Mouse (Mus musculus): Measurements from ENCODE around the gene Rnf34. TPM values are rescaled to one million over a fixed set of nuclear protein-coding genes. Genes with fewer than 3 reads are reported as not detected.

The Rnf34 gene
- polyA plus RNA-seq (2017; shearing (Covaris generic)): 10 to 100 TPM; 36.5 to 37.2 TPM

GRCm38 (mm10) chr5:122849521-122850318 is at the start of gene Rnf34:
Gene Rnf34, plus strand, starts transcription at chr5:122850048.

GRCm38 (mm10) chr5:122820777-122821523 is 28.9 kb upstream of the Rnf34 start, which contains the start of gene Anapc5:
Gene Anapc5, minus strand, starts transcription at chr5:122821339.

Other genes starting within 250 kb of the Rnf34 start
- gene Ift81, start 235.5 kb upstream of the Rnf34 start, polyA plus RNA-seq (2017; shearing (Covaris generic)): 1 to 10 TPM; 2.0 to 2.7 TPM
- 10 to 100 TPM; 93.6 to 96.0 TPM for gene P2rx7, start 206.1 kb upstream of the Rnf34 start, polyA plus RNA-seq (2017; shearing (Covaris generic))
- 10 to 100 TPM; 29.1 to 44.8 TPM for gene P2rx4, start 142.5 kb upstream of the Rnf34 start, polyA plus RNA-seq (2017; shearing (Covaris generic))
- gene Camkk2, start 70.6 kb upstream of the Rnf34 start, polyA plus RNA-seq (2017; shearing (Covaris generic)): 10 to 100 TPM; 15.1 to 17.5 TPM
- 100 to 1,000 TPM; 182 to 227 TPM for gene Anapc5, start 28.7 kb upstream of the Rnf34 start, polyA plus RNA-seq (2017; shearing (Covaris generic))
- 10 to 100 TPM; 22.6 to 34.1 TPM for gene Kdm2b, start 139.8 kb downstream of the Rnf34 start, polyA plus RNA-seq (2017; shearing (Covaris generic))
- 100 to 1,000 TPM; 127 to 131 TPM for gene Orai1, start 165.0 kb downstream of the Rnf34 start, polyA plus RNA-seq (2017; shearing (Covaris generic))
- 1 to 10 TPM in 1 of 2 experiments, under 1 TPM in 1; 0.80 to 2.4 TPM for gene Morn3, start 197.0 kb downstream of the Rnf34 start, polyA plus RNA-seq (2017; shearing (Covaris generic))
- 1 to 10 TPM; 5.1 to 6.8 TPM for gene Tmem120b, start 218.4 kb downstream of the Rnf34 start, polyA plus RNA-seq (2017; shearing (Covaris generic))